Mouse (Mus musculus) liver, embryonic 13.5 days (tissue): ENCODE data around the gene Cadm4. TPM values are rescaled to one million over a fixed set of nuclear protein-coding genes. Genes with fewer than 3 reads are reported as not detected.

Experiments
- ATAC-seq: fragments of 200-750 bp; cut with Nextera tagmentation; 2 replicates; pipeline ENCODE4 v1.8.0; 2017; ENCODE audit warnings: low read depth, mild to moderate bottlenecking, moderate number of reproducible peaks, moderate library complexity
- DNase-seq: peaks from one replicate; pipeline ENCODE4 v3.0.0; 2022
- H3K27ac ChIP-seq: fragments of 300-500 bp; sonication (generic); 2 replicates; pipeline ENCODE4 v1.5.1; 2015; ENCODE audit warnings: moderate library complexity, mild to moderate bottlenecking, inconsistent platforms
- H3K27me3 ChIP-seq: fragments of 300-500 bp; sonication (generic); 2 replicates; pipeline ENCODE4 v1.6.1; 2015; ENCODE audit warnings: mild to moderate bottlenecking, inconsistent platforms
- H3K36me3 ChIP-seq: fragments of 300-500 bp; sonication (generic); 2 replicates; pipeline ENCODE4 v1.6.1; 2015; ENCODE audit warnings: mild to moderate bottlenecking, inconsistent platforms
- H3K4me1 ChIP-seq: fragments of 300-500 bp; sonication (generic); replicated peaks from 2 replicates; pipeline ENCODE4 v1.6.1; 2015; ENCODE audit warnings: inconsistent platforms
- H3K4me2 ChIP-seq: fragments of 300-500 bp; sonication (generic); 2 replicates; pipeline ENCODE4 v1.6.1; 2015; ENCODE audit warnings: inconsistent platforms, mild to moderate bottlenecking, moderate library complexity
- H3K4me3 ChIP-seq: fragments of 300-500 bp; sonication (generic); replicated peaks from 2 replicates; pipeline ENCODE4 v1.5.1; 2015; ENCODE audit warnings: mild to moderate bottlenecking, inconsistent platforms
- H3K9ac ChIP-seq: fragments of 300-500 bp; sonication (generic); 2 replicates; pipeline ENCODE4 v1.6.1; 2015; ENCODE audit warnings: mild to moderate bottlenecking, inconsistent platforms
- H3K9me3 ChIP-seq: fragments of 300-500 bp; sonication (generic); replicated peaks from 2 replicates; pipeline ENCODE4 v1.6.1; 2016; ENCODE audit warnings: inconsistent platforms
- WGBS: fragments of 180-500 bp; shearing (Covaris S2); methylation state at CpG from one replicate; pipeline ENCODE4 v1.1.7; 2015; ENCODE audit not compliant: insufficient replicate concordance; 5-methylcytosine and 5-hydroxymethylcytosine counted together
- polyA plus RNA-seq: library from polyadenylated mRNA; unstranded; fragments of >200 nt; fragmentation: Nextera tagmentation; extraction: Ambion mirVana; gene quantifications from 2 replicates; pipeline ENCODE4 v1.2.1, GENCODE M21; 2015

Gene Cadm4
- polyA plus RNA-seq, 1 experiment from 2014 or later = 0.20 TPM

GRCm38 (mm10) chr7:24534301-24534700, 52.5 kb downstream of the Cadm4 start:
- peaks cover 27% of the 10 kb centered on the region for H3K4me1 ChIP-seq
- WGBS = 76% methylated on average over 19 of the region's 19 CpGs
- H3K9ac ChIP-seq = no peak overlapping the region
- H3K27me3 ChIP-seq = no peaks in the 10 kb centered on the region
- no peaks in the 10 kb centered on the region for H3K9me3 ChIP-seq
- H3K4me2 ChIP-seq = no peak overlapping the region
- ATAC-seq = no peak
- no peak overlapping the region for H3K4me3 ChIP-seq
- peaks cover 20% of the 10 kb centered on the region for H3K36me3 ChIP-seq
- DNase-seq = no peak
- no peak overlapping the region for H3K27ac ChIP-seq

GRCm38 (mm10) chr7:24537081-24537480, 55.3 kb downstream of the Cadm4 start:
- DNase-seq (no peak), ATAC-seq (no peak)
- Histone ChIP-seq H3K9me3 (no peaks in the 10 kb centered on the region), H3K4me1 (peaks cover 12% of the 10 kb centered on the region), H3K27ac (no peak overlapping the region), H3K4me3 (no peak overlapping the region), H3K36me3 (peaks cover 20% of the 10 kb centered on the region), H3K9ac (no peak overlapping the region), H3K4me2 (no peak overlapping the region), H3K27me3 (no peaks in the 10 kb centered on the region)
- 74% methylated on average over 4 of the region's 4 CpGs for WGBS

DNA sequence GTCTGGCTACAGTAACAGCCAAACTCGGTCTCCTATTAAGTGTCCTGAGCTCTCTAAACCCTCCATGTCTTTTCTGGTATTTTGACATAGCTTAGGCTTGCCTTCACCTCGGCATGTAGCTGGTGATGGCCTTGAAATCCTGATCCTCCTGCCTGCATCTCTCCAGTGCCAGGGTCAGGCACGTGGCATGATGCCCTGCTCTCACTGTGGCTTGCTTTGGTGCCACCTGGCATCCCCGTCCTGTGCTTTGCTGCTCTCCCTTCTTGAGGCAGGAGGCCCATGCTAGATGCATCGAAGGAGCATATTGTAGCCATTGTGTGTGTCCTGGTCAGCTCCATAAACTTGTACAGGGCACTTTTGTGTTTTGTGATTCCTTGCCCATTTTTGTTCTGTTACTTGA, 55.8 kb downstream of the Cadm4 start:
- DNase-seq (no peak), ATAC-seq (no peak)
- Histone ChIP-seq H3K9me3 (no peaks in the 10 kb centered on the region), H3K27me3 (no peaks in the 10 kb centered on the region), H3K4me1 (peaks cover 7% of the 10 kb centered on the region), H3K4me2 (no peak overlapping the region), H3K4me3 (no peak overlapping the region), H3K9ac (no peak overlapping the region), H3K27ac (no peak overlapping the region), H3K36me3 (peaks cover 17% of the 10 kb centered on the region)
- 65% methylated on average over 5 of the region's 5 CpGs for WGBS

GRCm38 (mm10) chr7:24538154-24538553, 56.3 kb downstream of the Cadm4 start:
- H3K9me3 ChIP-seq = no peaks in the 10 kb centered on the region
- DNase-seq (no peak), ATAC-seq (no peak)
- peaks cover 14% of the 10 kb centered on the region for H3K36me3 ChIP-seq
- H3K27me3 ChIP-seq = no peaks in the 10 kb centered on the region
- H3K4me1 ChIP-seq = peaks cover 6% of the 10 kb centered on the region
- H3K9ac ChIP-seq = no peak overlapping the region
- H3K4me3 ChIP-seq = no peak overlapping the region
- WGBS = 30% methylated on average over 5 of the region's 5 CpGs
- no peak overlapping the region for H3K27ac ChIP-seq
- H3K4me2 ChIP-seq = no peak overlapping the region

GRCm38 (mm10) chr7:24538701-24539100, 56.9 kb downstream of the Cadm4 start:
- Histone ChIP-seq H3K4me2 (no peak overlapping the region), H3K4me1 (peaks cover 6% of the 10 kb centered on the region), H3K9ac (no peak overlapping the region), H3K9me3 (no peaks in the 10 kb centered on the region), H3K27me3 (no peaks in the 10 kb centered on the region), H3K27ac (no peak overlapping the region), H3K36me3 (peaks cover 9% of the 10 kb centered on the region), H3K4me3 (no peak overlapping the region)
- no peak for ATAC-seq
- no peak for DNase-seq
- 45% methylated on average over 5 of the region's 5 CpGs for WGBS

DNA sequence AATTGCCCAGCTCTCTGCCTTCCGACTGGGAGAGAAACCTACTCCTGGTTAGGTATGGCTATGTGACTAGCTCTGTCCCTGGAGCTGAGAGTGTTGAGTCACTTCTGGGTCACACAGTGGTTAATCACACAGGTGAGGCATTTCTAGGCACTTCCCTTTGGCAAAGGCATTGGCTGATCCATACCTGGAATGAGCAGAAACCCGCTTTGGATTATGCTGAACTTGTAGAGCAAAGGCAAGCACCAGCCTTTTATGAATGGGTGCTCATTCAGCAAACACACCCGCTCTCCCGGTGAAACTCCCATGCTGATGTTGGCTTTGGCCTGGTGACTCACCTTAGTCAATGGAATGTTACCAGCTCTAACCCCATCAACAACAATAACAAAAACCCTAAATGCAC, 57.9 kb downstream of the Cadm4 start:
- Histone ChIP-seq H3K4me3 (no peak overlapping the region), H3K9me3 (0 out of 2 replicates have a peak, but pooled peaks cover 2% of the 10 kb centered on the region), H3K27ac (no peak overlapping the region), H3K4me2 (no peak overlapping the region), H3K4me1 (peaks cover 6% of the 10 kb centered on the region), H3K36me3 (no peaks in the 10 kb centered on the region), H3K27me3 (no peaks in the 10 kb centered on the region), H3K9ac (no peak overlapping the region)
- ATAC-seq (no peak), DNase-seq (no peak)
- 78% methylated on average over 4 of the region's 4 CpGs for WGBS

GRCm38 (mm10) chr7:24544506-24544905, 62.7 kb downstream of the Cadm4 start:
- DNase-seq (no peak), ATAC-seq (no peak)
- no peak overlapping the region for H3K4me2 ChIP-seq
- no peak overlapping the region for H3K27ac ChIP-seq
- H3K36me3 ChIP-seq = peaks cover 10% of the 10 kb centered on the region; the same call in 1 of the 2 replicates
- H3K9me3 ChIP-seq = 0 out of 2 replicates have a peak, but pooled peaks cover 4% of the 10 kb centered on the region
- H3K9ac ChIP-seq = no peak overlapping the region
- H3K4me3 ChIP-seq = no peak overlapping the region
- WGBS = 50% methylated on average over 2 of the region's 2 CpGs
- no peaks in the 10 kb centered on the region for H3K27me3 ChIP-seq
- H3K4me1 ChIP-seq = peaks cover 26% of the 10 kb centered on the region

- H3K9ac ChIP-seq = peak within 1 kb of the TSS; percentile 87
- peak within 1 kb of the TSS; percentile 68 for H3K27ac ChIP-seq
- WGBS = 43% methylated on average over 13 of the region's 13 CpGs
- 0 out of 2 replicates have a peak, but pooled peaks cover 4% of the 10 kb centered on the region for H3K9me3 ChIP-seq
- H3K36me3 ChIP-seq = peaks cover 22% of the 10 kb centered on the region
- H3K27me3 ChIP-seq = no peaks in the 10 kb centered on the region
- no peak for ATAC-seq
- no peak for DNase-seq
- peaks cover 24% of the 10 kb centered on the region for H3K4me1 ChIP-seq
- H3K4me2 ChIP-seq = peak within 1 kb of the TSS; percentile 78
- H3K4me3 ChIP-seq = peak within 1 kb of the TSS; percentile 83
Measured at GRCm38 (mm10) chr7:24546068-24546614, 64.3 kb downstream of the Cadm4 start, which contains the start of the genes Pinlyp and Xrcc1. TSS of gene Pinlyp (minus strand) at chr7:24546118. TSS of gene Xrcc1 (plus strand) at chr7:24546289.

DNA sequence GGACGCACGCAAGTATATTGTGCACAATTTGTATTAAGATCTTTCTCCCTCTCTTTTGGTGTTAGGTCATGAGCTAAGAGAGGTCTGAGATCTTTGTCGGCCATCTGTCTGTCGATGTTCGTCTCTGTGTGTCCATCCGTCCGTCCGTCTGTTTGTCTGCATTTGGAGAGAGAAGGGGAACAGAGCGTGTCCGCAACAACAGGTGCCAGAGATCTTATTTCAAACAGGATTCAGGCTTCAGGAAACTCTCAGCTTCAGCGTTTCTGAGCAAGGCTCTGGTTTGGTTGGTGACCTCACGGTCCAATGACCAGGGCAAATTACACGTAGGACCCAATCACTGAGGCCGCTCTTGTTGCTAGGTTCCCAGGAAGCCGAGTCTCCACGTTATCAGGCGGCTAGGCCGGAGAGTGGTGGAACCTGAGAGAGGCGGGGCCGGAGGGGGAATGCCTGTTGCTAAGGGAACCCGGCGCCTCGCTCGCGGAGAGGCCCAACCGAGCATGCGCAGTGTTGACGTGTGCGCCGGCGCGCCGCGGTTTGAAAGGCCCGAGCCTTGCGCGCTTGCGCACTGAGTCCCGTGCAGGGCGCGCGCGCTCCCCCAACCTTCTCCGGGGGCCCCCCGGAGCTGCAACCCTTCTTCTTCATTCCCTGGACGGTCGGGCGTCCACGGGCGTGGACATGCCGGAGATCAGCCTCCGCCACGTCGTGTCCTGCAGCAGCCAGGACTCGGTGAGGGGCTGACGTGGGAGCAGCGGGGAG, 65.0 kb downstream of the Cadm4 start:
- peaks cover 25% of the 10 kb centered on the region for H3K36me3 ChIP-seq
- ATAC-seq (peak; percentile 97), DNase-seq (peak; percentile 99)
- peak overlapping the region; percentile 87 for H3K9ac ChIP-seq
- H3K27me3 ChIP-seq = no peaks in the 10 kb centered on the region
- H3K9me3 ChIP-seq = 0 out of 2 replicates have a peak, but pooled peaks cover 4% of the 10 kb centered on the region
- H3K4me2 ChIP-seq = peak overlapping the region; percentile 78
- H3K4me3 ChIP-seq = peak overlapping the region; percentile 83
- peaks cover 28% of the 10 kb centered on the region for H3K4me1 ChIP-seq
- H3K27ac ChIP-seq = peak overlapping the region; percentile 68
- under 1% methylated on average over 57 of the region's 57 CpGs for WGBS

GRCm38 (mm10) chr7:24547534-24548036, 65.8 kb downstream of the Cadm4 start:
- no peak for ATAC-seq
- Histone ChIP-seq H3K9me3 (0 out of 2 replicates have a peak, but pooled peaks cover 4% of the 10 kb centered on the region), H3K27ac (peak overlapping the region; percentile 68), H3K36me3 (peaks cover 33% of the 10 kb centered on the region), H3K4me3 (peak overlapping the region; percentile 83), H3K27me3 (no peaks in the 10 kb centered on the region), H3K4me2 (peak overlapping the region; percentile 78), H3K4me1 (peaks cover 28% of the 10 kb centered on the region), H3K9ac (peak overlapping the region; percentile 87)
- WGBS = 26% methylated on average over 13 of the region's 13 CpGs
- no peak for DNase-seq

GRCm38 (mm10) chr7:24551985-24552759, 70.3 kb downstream of the Cadm4 start:
- ATAC-seq = peak; percentile 76
- WGBS = 70% methylated on average over 12 of the region's 12 CpGs
- H3K27ac ChIP-seq = peak overlapping the region; percentile 50; the same call in 1 of the 2 replicates

More at GRCm38 (mm10) chr7:24551985-24552759, 70.3 kb downstream of the Cadm4 start:
- Histone ChIP-seq H3K36me3 (peaks cover 60% of the 10 kb centered on the region), H3K9ac (no peak overlapping the region), H3K4me1 (peaks cover 18% of the 10 kb centered on the region), H3K9me3 (no peaks in the 10 kb centered on the region), H3K4me2 (no peak overlapping the region), H3K27me3 (no peaks in the 10 kb centered on the region), H3K4me3 (no peak overlapping the region)
- DNase-seq = no peak
